In the genomic region with DNA sequence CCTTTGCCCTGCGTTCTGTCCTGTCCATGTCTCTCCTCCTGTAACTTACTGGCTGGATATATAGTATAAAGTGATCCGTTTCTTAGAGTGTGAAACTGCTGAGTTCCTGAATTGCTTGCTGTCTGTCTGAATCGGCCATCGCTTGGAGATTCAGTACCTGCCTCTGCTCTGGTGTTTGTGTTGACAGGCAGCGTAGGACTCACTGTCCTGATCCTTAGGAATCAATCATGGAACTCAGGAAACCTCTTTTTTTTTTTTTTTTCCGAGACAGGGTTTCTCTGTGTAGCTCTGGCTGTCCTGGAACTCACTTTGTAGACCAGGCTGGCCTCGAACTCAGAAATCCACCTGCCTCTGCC, we compare ENCODE assay signal across 18 mouse cellular contexts. TPM values are rescaled to one million over a fixed set of nuclear protein-coding genes. Genes with fewer than 3 reads are reported as not detected.
DNase-seq lines count a peak whose midpoint lies in the region; ATAC-seq lines count a peak whose summit lies in the region.
"Had no signal": no experiment of that assay in that cellular context is flagged by ENCODE, and none has a peak within 500 bp of the region (broad histone marks: within the 10 kb centered on the region; RNA-seq: fewer than 3 reads in every experiment).

No protein-coding gene starts in this region.

- 88% methylated on average over 7 of the region's 7 CpGs for WGBS in hindbrain, embryonic 10.5 days
- WGBS in hindbrain, embryonic 12.5 days, result 84% methylated on average over 7 of the region's 7 CpGs
- 92% methylated on average over 7 of the region's 7 CpGs for WGBS in midbrain, embryonic 15.5 days
- WGBS in midbrain, embryonic 13.5 days, result 85% methylated on average over 7 of the region's 7 CpGs
- WGBS in liver, embryonic 11.5 days, result 47% methylated on average over 7 of the region's 7 CpGs

- H3K4me2 ChIP-seq in hindbrain, embryonic 12.5 days (replicated peaks), result no peak overlapping the region
- H3K4me2 ChIP-seq in midbrain, embryonic 15.5 days, result 0 out of 2 replicates have a peak overlapping the region, but pooled peaks have one; percentile 7
- H3K4me2 ChIP-seq in midbrain, embryonic 13.5 days (replicated peaks), result no peak overlapping the region
- peak overlapping the region; percentile 52 for H3K4me2 ChIP-seq in liver, embryonic 11.5 days
- H3K4me2 ChIP-seq: hindbrain, embryonic 15.5 days; midbrain, embryonic 12.5 days; neural tube, embryonic 12.5 days had no signal

- peaks cover 28% of the 10 kb centered on the region for H3K4me1 ChIP-seq in hindbrain, embryonic 10.5 days (replicated peaks)
- H3K4me1 ChIP-seq in hindbrain, embryonic 12.5 days, result peaks cover 19% of the 10 kb centered on the region
- peaks cover 23% of the 10 kb centered on the region for H3K4me1 ChIP-seq in midbrain, embryonic 15.5 days
- peaks cover 32% of the 10 kb centered on the region for H3K4me1 ChIP-seq in midbrain, embryonic 13.5 days (replicated peaks)
- peaks cover 14% of the 10 kb centered on the region for H3K4me1 ChIP-seq in liver, embryonic 11.5 days (replicated peaks; ENCODE audit: control insufficient read depth, insufficient read depth, low read length)

- no peak overlapping the region for H3K4me3 ChIP-seq in hindbrain, embryonic 10.5 days
- H3K4me3 ChIP-seq in hindbrain, embryonic 12.5 days, result no peak overlapping the region
- no peak overlapping the region for H3K4me3 ChIP-seq in midbrain, embryonic 15.5 days
- H3K4me3 ChIP-seq in midbrain, embryonic 13.5 days (replicated peaks), result no peak overlapping the region
- peak overlapping the region; percentile 20; the same call in 1 of the 2 replicates for H3K4me3 ChIP-seq in liver, embryonic 11.5 days (ENCODE audit: low read depth, low read length)
- H3K4me3 ChIP-seq: hindbrain, embryonic 15.5 days; midbrain, embryonic 12.5 days; neural tube, embryonic 12.5 days had no signal

- no peaks in the 10 kb centered on the region for H3K9me3 ChIP-seq in hindbrain, embryonic 10.5 days
- H3K9me3 ChIP-seq in hindbrain, embryonic 12.5 days (replicated peaks), result no peaks in the 10 kb centered on the region
- H3K9me3 ChIP-seq in midbrain, embryonic 15.5 days, result no peaks in the 10 kb centered on the region
- H3K9me3 ChIP-seq in midbrain, embryonic 13.5 days, result no peaks in the 10 kb centered on the region
- no peaks in the 10 kb centered on the region for H3K9me3 ChIP-seq in liver, embryonic 11.5 days (ENCODE audit: control insufficient read depth, low read length)
- H3K9me3 ChIP-seq: hindbrain, embryonic 15.5 days; midbrain, embryonic 12.5 days; neural tube, embryonic 12.5 days had no signal

- H3K36me3 ChIP-seq in hindbrain, embryonic 10.5 days, result no peaks in the 10 kb centered on the region
- H3K36me3 ChIP-seq in hindbrain, embryonic 12.5 days, result no peaks in the 10 kb centered on the region
- 0 out of 2 replicates have a peak, but pooled peaks cover 4% of the 10 kb centered on the region for H3K36me3 ChIP-seq in midbrain, embryonic 15.5 days (replicated peaks)
- H3K36me3 ChIP-seq in midbrain, embryonic 13.5 days, result peaks cover 10% of the 10 kb centered on the region; the same call in 1 of the 2 replicates
- H3K36me3 ChIP-seq in liver, embryonic 11.5 days (ENCODE audit: control insufficient read depth, insufficient read depth, low read length), result no peaks in the 10 kb centered on the region
- H3K36me3 ChIP-seq: hindbrain, embryonic 15.5 days; midbrain, embryonic 12.5 days; neural tube, embryonic 12.5 days had no signal

- H3K27ac ChIP-seq in hindbrain, embryonic 10.5 days, result 0 out of 2 replicates have a peak overlapping the region, but pooled peaks have one; percentile 9
- no peak overlapping the region for H3K27ac ChIP-seq in hindbrain, embryonic 12.5 days
- no peak overlapping the region for H3K27ac ChIP-seq in midbrain, embryonic 15.5 days
- H3K27ac ChIP-seq in midbrain, embryonic 13.5 days, result no peak overlapping the region
- peak overlapping the region; percentile 78 for H3K27ac ChIP-seq in liver, embryonic 11.5 days (ENCODE audit: low read depth, low read length)
- H3K27ac ChIP-seq: hindbrain, embryonic 15.5 days; midbrain, embryonic 12.5 days; neural tube, embryonic 12.5 days had no signal

- ATAC-seq in hindbrain, embryonic 12.5 days (ENCODE audit: low FRiP score), result no peak
- no peak for ATAC-seq in midbrain, embryonic 15.5 days (replicated peaks)
- no peak for ATAC-seq in midbrain, embryonic 13.5 days
- ATAC-seq in liver, embryonic 11.5 days (replicated peaks; ENCODE audit: low FRiP score), result no peak
- ATAC-seq: forebrain, postnatal 0 days had no signal

- H3K27me3 ChIP-seq in hindbrain, embryonic 10.5 days (ENCODE audit: insufficient read depth, poor library complexity, severe bottlenecking), result no peaks in the 10 kb centered on the region
- H3K27me3 ChIP-seq in hindbrain, embryonic 12.5 days, result no peaks in the 10 kb centered on the region
- H3K27me3 ChIP-seq in midbrain, embryonic 15.5 days (replicated peaks), result no peaks in the 10 kb centered on the region
- H3K27me3 ChIP-seq in midbrain, embryonic 13.5 days, result no peaks in the 10 kb centered on the region
- H3K27me3 ChIP-seq in liver, embryonic 11.5 days (replicated peaks; ENCODE audit: control insufficient read depth, insufficient read depth, low read length), result no peaks in the 10 kb centered on the region
- H3K27me3 ChIP-seq: hindbrain, embryonic 15.5 days; midbrain, embryonic 12.5 days; neural tube, embryonic 12.5 days had no signal

- no peak for DNase-seq in hindbrain, embryonic 10.5 days (ENCODE audit: low spot score)
- DNase-seq in liver, embryonic 11.5 days (ENCODE audit: low spot score), result no peak
- no peak for DNase-seq in adrenal gland, adult 8-10 months
- no peak for DNase-seq in thymus, postnatal 36 days
- DNase-seq: adrenal gland, adult 2 months; cerebellum, adult 2 months; forebrain, postnatal 0 days; gastrocnemius, postnatal 14 days; layer of hippocampus, postnatal 36 days; lung, postnatal 10 days; right cerebral cortex, postnatal 4 days; thymus, adult 2 months had no signal

- no peak overlapping the region for H3K9ac ChIP-seq in hindbrain, embryonic 12.5 days
- no peak overlapping the region for H3K9ac ChIP-seq in midbrain, embryonic 15.5 days
- H3K9ac ChIP-seq in midbrain, embryonic 13.5 days (replicated peaks), result no peak overlapping the region
- H3K9ac ChIP-seq in liver, embryonic 11.5 days (ENCODE audit: low read depth, low read length), result no peak overlapping the region
- H3K9ac ChIP-seq: forebrain, postnatal 0 days; hindbrain, embryonic 15.5 days; midbrain, embryonic 12.5 days; neural tube, embryonic 12.5 days had no signal

RNA-seq across cellular contexts. Expression of gene Eef1a1, which starts 17.7 kb away (rescaled TPM):
- polyA plus RNA-seq in hindbrain, embryonic 10.5 days (2016; fragmentation: Nextera tagmentation; extraction: Ambion mirVana), result 3,168 and 3,706 TPM in 2 replicates
- 3,262 and 3,359 TPM in 2 replicates for polyA plus RNA-seq in hindbrain, embryonic 12.5 days (2016; fragmentation: Nextera tagmentation; extraction: Ambion mirVana)
- polyA plus RNA-seq in midbrain, embryonic 15.5 days (2015; fragmentation: Nextera tagmentation; extraction: Ambion mirVana), result 3,193 and 3,214 TPM in 2 replicates
- polyA plus RNA-seq in midbrain, embryonic 13.5 days (2015; fragmentation: Nextera tagmentation; extraction: Ambion mirVana), result 3,693 and 3,771 TPM in 2 replicates
- 4,536 and 4,551 TPM in 2 replicates for polyA plus RNA-seq in liver, embryonic 11.5 days (2014; fragmentation: Nextera tagmentation; extraction: Ambion mirVana)
- total RNA-seq in adrenal gland, adult 8-10 months (2022), result 1,000 to 10,000 TPM; 5,975 to 6,274 (median 6,040) TPM

RNA-seq across cellular contexts. Expression of gene Gm17324, which starts 58.1 kb away (rescaled TPM):
- polyA plus RNA-seq in hindbrain, embryonic 10.5 days (2016; fragmentation: Nextera tagmentation; extraction: Ambion mirVana), result 0.55 and 0.68 TPM in 2 replicates
- 0.84 and 1.3 TPM in 2 replicates for polyA plus RNA-seq in hindbrain, embryonic 12.5 days (2016; fragmentation: Nextera tagmentation; extraction: Ambion mirVana)
- 2.2 and 2.4 TPM in 2 replicates for polyA plus RNA-seq in midbrain, embryonic 15.5 days (2015; fragmentation: Nextera tagmentation; extraction: Ambion mirVana)
- 0.58 and 1.0 TPM in 2 replicates for polyA plus RNA-seq in midbrain, embryonic 13.5 days (2015; fragmentation: Nextera tagmentation; extraction: Ambion mirVana)
- polyA plus RNA-seq in liver, embryonic 11.5 days (2014; fragmentation: Nextera tagmentation; extraction: Ambion mirVana), result 0.96 and 1.2 TPM in 2 replicates
- total RNA-seq in adrenal gland, adult 8-10 months (2022), result under 1 TPM in 1 of 4 experiments, not detected in 3; 0.32 TPM
- total RNA-seq: adrenal gland, adult 2 months; gastrocnemius, postnatal 14 days had no signal

RNA-seq across cellular contexts. Expression of gene Mto1, which starts 58.7 kb away (rescaled TPM):
- 22.6 and 25.1 TPM in 2 replicates for polyA plus RNA-seq in hindbrain, embryonic 10.5 days (2016; fragmentation: Nextera tagmentation; extraction: Ambion mirVana)
- polyA plus RNA-seq in hindbrain, embryonic 12.5 days (2016; fragmentation: Nextera tagmentation; extraction: Ambion mirVana), result 23.2 and 26.9 TPM in 2 replicates
- 28.8 and 30.8 TPM in 2 replicates for polyA plus RNA-seq in midbrain, embryonic 15.5 days (2015; fragmentation: Nextera tagmentation; extraction: Ambion mirVana)
- polyA plus RNA-seq in midbrain, embryonic 13.5 days (2015; fragmentation: Nextera tagmentation; extraction: Ambion mirVana), result 25.4 and 26.3 TPM in 2 replicates
- polyA plus RNA-seq in liver, embryonic 11.5 days (2014; fragmentation: Nextera tagmentation; extraction: Ambion mirVana), result 43.0 and 44.4 TPM in 2 replicates
- 10 to 100 TPM; 27.4 to 33.7 (median 30.5) TPM for total RNA-seq in adrenal gland, adult 8-10 months (2022)

Comparison
In these comparisons a context has a peak if more than half of its experiments do, and no peak if none do; other contexts are left out.
1. H3K27ac ChIP-seq: peak in hindbrain, embryonic 10.5 days (single experiment) and liver, embryonic 11.5 days (single experiment); none in hindbrain, embryonic 12.5 days (single experiment), midbrain, embryonic 15.5 days (single experiment) and midbrain, embryonic 13.5 days (single experiment).
2. H3K4me2 ChIP-seq: peak in midbrain, embryonic 15.5 days (single experiment) and liver, embryonic 11.5 days (single experiment); none in hindbrain, embryonic 12.5 days (single experiment) and midbrain, embryonic 13.5 days (single experiment).